Mouse (Mus musculus) kidney, postnatal 25 days (tissue): ENCODE measurements around the gene Emg1.

Experiments
- DNase-seq, 2 experiments: peaks; one replicate each; pipeline ENCODE4 v3.0.0; 2021; ENCODE audit warnings: mixed read lengths in 2 of 2

Gene Emg1

GRCm38 (mm10) chr6:124740888-124741761 lies 29.1 kb upstream of the Emg1 start, which contains the start of gene Grcc10:
Grcc10 (minus strand) TSS chr6:124741374.
- peak; percentile 85 to 94 for DNase-seq

DNA sequence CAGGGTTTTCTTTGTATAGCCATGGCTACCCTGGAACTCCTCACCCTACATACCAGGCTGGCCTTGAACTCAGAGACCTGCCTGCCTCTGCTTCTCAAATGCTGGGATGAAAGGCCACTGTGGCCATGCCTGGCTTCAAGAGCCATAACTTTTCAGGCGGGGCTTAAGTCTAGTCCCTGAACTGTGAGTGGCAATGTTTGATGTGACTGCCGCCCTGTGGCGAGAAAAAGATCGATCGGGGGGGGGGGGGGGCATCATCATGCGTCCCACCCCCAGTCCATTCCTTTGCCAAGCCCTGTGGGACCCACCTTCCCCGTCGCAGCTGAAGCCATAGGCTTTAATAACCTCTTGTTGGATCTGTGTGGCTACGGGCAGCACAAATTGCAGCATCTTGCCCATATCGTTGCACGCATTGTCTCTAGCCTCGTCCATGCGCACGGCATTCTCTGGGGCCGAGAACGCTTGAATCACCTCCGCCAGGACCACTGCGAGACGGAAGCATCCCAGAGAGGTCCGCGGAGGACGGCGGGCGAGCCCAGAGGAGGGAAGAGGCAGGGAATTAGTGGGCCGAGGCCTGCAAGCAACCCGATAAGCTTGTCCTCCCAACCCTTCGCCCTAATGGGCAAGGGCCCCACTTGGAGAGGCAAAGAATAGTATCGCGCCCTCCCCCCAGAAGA lies 28.4 kb upstream of the Emg1 start:
- DNase-seq = peak; percentile 46 to 72

DNA sequence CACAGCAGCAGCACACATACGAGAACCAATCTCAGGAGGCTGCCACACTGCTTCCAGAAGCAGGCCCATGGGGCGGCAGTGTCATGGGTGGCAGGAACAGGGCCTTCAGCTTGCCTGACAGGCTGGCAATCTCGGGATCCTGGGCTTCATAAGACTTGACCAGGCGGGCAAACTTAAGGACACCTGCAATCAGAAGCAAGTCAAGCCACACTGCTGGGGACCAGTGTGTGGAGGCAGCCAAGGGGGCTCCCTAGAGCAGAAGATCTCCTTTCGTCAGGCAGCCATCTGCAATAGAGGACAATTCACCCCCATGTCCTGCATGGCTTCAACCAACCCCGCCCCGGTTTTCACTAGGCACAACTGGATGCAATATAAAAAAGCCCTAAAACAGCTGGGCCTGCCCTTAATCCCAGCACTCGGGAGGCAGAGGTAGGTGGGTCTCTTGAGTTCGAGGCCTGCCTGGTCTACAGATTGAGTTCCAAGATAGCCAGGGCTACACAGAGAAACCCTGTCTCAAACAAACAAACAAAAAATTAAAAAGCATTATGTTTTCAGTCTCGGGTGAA lies 27.3 kb upstream of the Emg1 start:
- no peak for DNase-seq

GRCm38 (mm10) chr6:124738511-124739023 lies 26.6 kb upstream of the Emg1 start, which contains the start of gene Ptpn6:
Ptpn6 (minus strand) TSS chr6:124738714.
- peak; percentile 90 to 97 for DNase-seq

DNA sequence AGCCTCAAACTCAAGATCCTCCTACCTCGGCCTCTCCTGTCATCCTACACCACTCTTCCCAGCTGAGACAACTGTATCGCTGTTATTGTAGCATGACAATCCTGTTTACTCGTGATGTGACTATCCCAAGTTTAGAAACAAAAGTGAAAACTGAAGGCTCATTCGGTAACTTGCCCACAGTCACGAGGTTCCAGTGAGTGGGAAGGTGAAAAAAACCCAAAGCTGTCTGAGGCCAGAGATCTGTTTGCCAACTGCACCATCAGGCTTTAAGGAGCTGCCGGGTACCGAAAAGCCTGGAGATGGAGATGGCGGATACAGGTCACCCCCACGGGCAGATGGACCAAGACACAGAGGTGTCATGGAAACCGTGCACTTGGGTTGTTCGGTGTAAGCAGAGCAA lies 25.1 kb upstream of the Emg1 start:
- no peak for DNase-seq

- DNase-seq = no peak
Measured at GRCm38 (mm10) chr6:124734417-124734816, 22.4 kb upstream of the Emg1 start.

GRCm38 (mm10) chr6:124732476-124733370 lies 20.7 kb upstream of the Emg1 start:
- no peak for DNase-seq

- no peak for DNase-seq
Measured at GRCm38 (mm10) chr6:124731038-124731437, 19.1 kb upstream of the Emg1 start.

DNA sequence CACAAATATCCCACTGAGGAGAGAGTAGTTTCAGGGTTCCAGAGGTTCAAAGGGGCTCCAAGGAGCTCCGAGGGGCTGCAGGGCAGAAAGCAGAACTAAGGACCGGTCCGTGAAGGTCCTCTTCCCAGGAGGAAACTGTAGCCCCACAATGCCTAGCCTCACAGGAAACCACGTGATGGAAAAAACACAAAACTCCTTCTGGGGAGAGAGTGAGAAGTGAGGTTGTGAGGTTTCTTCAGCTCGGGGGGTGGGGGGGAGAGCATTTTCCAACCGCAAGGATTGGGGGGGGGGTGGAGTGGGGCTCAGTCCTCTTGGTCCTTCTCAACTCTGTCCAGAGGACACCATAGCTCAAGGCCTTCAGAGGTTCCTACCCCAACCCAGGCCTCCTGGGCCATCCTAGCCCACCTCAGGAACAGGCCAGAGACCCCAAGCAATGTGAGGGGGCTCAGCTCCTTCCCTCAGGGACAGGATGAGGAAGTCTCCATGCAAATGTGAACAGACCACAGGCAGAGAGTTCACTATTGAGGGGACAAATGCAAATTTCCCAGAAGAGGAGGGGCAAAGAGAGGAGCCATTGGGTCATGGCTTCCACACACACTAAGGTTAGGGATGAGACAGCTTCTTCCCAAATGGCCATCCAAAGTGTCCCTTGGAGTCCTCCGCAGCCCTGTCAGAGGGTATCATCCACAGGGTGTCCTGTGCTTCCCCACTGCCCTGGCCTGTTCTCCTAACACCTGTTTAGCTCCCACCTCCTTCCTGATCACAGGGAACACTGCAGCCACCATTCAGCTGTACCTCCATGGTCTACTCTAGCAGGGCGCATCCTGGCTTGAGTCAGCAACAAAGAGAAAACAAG lies 18.1 kb upstream of the Emg1 start:
- DNase-seq = no peak

DNA sequence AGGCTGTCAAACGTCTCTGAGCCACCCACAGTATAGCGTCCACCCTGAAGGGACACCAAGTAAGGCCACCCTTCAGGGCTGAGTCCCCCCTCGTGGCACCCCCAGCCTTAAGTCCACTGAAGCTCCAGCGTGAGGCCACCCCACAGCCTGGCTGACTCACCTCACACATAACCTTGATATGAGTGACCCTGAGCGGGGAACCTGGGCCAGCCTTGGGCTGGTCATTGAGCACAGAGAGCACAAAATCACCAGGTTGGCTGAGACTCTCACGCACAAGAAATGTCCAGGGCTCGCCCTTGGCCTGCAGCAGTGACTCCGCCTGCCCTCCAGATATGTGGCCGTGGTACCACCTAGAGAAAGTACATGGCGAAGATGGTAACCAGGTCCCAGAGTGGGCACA lies 16.6 kb upstream of the Emg1 start:
- DNase-seq = no peak

DNA sequence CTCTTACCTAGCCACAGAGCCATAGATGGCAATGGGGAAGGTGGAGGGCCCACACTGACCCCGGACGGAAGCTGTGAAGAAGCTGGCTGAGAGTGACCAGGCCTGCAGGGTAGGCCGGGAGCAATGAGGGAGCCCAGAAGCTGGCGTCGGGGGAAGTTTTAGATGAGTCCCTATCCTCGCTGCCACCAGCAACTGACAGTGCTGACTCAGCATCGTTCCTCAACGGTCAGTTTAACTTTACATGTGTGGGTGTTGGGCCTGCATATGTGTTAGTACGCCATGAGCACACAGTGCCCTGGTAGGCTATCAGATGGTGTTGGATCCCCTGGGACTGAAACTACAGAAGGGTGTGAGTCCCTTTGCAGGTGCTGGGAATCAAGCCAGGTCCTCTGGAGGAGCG lies 12.5 kb upstream of the Emg1 start:
- DNase-seq = no peak

- DNase-seq = no peak
Measured at GRCm38 (mm10) chr6:124723541-124723940, 11.6 kb upstream of the Emg1 start.

GRCm38 (mm10) chr6:124722876-124723473 lies 11.0 kb upstream of the Emg1 start:
- no peak for DNase-seq

DNA sequence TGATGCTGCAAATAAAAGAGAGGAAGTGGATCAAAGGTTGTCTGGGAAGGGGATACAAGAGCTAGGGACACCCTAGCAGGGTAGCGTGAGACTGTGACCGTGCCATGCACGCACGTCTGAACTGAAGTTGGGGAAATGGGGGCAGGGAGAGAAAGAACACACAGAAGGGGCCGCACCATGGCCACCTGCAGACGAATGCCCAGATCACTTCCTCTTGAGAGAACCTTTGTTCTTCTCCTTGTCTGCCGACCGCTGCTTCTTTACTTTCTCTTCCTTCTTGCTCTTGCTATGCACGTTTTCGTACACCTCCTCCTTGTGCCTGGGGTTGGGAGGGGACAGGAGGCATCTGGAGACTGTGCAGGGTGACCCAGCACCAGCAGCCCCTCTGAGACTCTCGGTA lies 8.9 kb upstream of the Emg1 start:
- no peak for DNase-seq

GRCm38 (mm10) chr6:124719354-124719978 lies 7.5 kb upstream of the Emg1 start:
- no peak for DNase-seq

GRCm38 (mm10) chr6:124718703-124719102 lies 6.7 kb upstream of the Emg1 start:
- DNase-seq = peak; percentile 62 to 91

DNA sequence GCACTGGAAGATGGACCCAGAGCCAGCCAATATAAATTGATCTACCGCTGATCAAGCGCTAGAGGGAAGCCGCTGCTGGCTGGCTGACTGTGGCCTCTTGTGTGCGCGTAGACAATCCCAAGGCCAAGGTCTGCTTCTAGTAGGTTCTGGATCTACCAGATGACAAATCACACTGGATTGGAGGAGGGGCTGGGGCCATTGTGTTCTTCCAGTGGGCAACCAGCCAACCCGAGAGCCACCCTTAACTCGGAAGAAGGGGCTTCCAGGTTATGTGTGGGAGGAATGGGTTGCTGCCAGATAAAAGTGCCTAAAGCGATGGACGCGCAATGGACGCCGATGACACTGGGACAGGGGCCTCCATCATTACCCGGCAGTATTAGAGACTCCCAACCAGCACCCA lies 6.0 kb upstream of the Emg1 start:
- DNase-seq = no peak

DNA sequence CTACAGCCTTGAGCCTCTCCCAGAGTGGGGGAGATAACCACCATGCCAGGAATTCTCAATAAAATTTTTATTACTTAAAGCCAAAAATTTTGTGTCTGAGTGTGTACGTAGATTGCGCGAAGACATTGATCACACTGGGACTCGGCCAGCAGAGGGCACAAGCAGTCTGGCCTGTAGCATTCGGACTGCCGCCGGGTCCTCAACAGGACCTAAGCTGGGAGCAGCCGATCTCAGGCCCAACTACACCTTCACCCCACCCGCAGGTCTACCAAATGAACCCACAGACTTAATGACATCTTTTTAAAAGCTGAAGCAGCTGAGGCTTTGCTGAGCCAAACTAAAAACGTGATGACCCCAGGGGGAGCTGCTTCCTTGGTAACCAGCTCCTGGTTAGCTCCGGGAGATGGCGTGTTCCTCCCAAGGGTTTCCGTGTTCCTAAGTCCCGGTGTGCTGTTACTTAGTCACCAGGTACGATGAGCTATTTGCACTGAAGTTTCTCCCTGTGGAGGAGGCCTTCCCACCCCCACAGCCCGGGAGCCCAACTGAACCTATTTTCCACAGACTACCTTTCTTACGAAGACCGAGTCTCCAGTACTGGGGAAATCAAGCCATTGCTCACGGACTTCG lies 5.0 kb upstream of the Emg1 start:
- DNase-seq = peak; percentile 67 to 70

DNA sequence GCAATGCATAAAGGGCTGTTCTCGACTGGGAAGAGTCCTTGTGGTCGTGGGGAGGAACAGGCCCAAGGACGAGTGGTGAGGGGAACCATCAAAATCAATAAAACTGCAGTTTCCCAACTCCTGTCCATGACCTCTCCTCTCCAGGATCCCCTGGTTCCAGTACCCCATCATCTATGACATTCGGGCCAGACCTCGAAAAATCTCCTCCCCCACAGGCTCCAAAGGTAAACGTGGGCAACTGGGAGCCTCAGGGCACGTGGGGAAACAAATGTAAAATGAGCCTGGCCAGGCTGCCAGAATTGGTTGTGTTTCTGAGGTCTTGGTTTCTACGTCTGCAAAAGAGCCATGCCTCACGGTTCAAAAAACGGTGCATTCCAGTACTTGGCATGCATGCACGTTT lies 940 bp upstream of the Emg1 start:
- no peak for DNase-seq

DNA sequence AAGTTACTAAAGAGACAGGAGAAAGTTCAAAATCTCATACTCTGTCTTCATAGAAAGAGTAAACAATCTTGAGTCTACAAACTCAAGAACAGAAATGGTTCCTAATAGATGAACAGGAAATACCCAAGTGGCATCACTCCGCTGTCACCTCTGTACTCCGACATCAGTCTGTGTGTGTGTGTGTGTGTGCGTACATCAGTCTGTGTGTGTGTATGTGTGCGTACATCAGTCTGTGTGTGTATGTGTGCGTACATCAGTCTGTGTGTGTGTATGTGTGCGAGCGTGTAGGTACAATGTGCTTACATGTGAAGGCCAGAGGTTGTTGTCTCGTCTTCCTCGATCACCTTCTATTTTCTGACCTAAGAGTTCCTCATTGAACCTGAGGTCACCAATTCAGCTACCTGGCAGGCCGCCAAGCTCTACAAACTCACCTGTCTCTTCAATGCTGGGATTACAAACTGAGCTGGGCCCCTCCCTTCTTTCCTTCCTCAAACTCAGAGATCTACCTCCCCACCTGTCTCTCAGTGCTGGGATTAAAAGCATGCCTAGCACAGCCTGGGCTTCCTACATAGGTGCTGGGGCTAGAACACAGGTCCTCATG lies 3.6 kb downstream of the Emg1 start:
- DNase-seq = peak in 1 of 2 experiments; percentile 40
